In genomic region chr5:73342701-73343355, GRCm38 (mm10) we compare ENCODE assay signal across 22 mouse cellular contexts. TPM values are rescaled to one million over a fixed set of nuclear protein-coding genes. Genes with fewer than 3 reads are reported as not detected.
DNase-seq lines count a peak whose midpoint lies in the region; TF ChIP-seq lines count a peak whose summit lies in the region.
"Had no signal": no experiment of that assay in that cellular context is flagged by ENCODE, and none has a peak within 500 bp of the region (broad histone marks: within the 10 kb centered on the region; RNA-seq: fewer than 3 reads in every experiment).

No protein-coding gene starts in this region.

- H3K36me3 ChIP-seq in C2C12 (ENCODE audit: control insufficient read depth, insufficient read depth) (no peaks in the 10 kb centered on the region), myocyte (ENCODE audit: control insufficient read depth, insufficient read depth) (no peaks in the 10 kb centered on the region)
- no peaks in the 10 kb centered on the region for H3K36me3 ChIP-seq in thymus, adult 2 months (ENCODE audit: control insufficient read depth, insufficient read depth, low read length)
- H3K36me3 ChIP-seq: hindbrain, embryonic 10.5 days; liver, embryonic 13.5 days; neural tube, embryonic 13.5 days had no signal

- no peak for TF ChIP-seq POLR2A in cerebellum, adult 2 months (IDR thresholded peaks at IDR 0.05; ENCODE audit: borderline replicate concordance, insufficient read depth, low read length)
- no peak for TF ChIP-seq POLR2A in myocyte (IDR thresholded peaks at IDR 0.05; ENCODE audit: insufficient read length, low read depth)
- no peak for TF ChIP-seq POLR2A in thymus, adult 2 months (IDR thresholded peaks at IDR 0.05; ENCODE audit: control insufficient read depth, extremely low read depth, insufficient read depth, low read length, poor library complexity)

- TF ChIP-seq CTCF in cerebellum, adult 2 months (IDR thresholded peaks at IDR 0.05; ENCODE audit: borderline replicate concordance, insufficient read depth, low read depth, low read length): no peak
- no peak for TF ChIP-seq CTCF in C2C12 (IDR thresholded peaks at IDR 0.05; ENCODE audit: control insufficient read depth, insufficient read depth, insufficient read length)
- no peak for TF ChIP-seq CTCF in thymus, adult 2 months (IDR thresholded peaks at IDR 0.05; ENCODE audit: borderline replicate concordance, control insufficient read depth, extremely low read depth, insufficient read depth, low read length, poor library complexity)

- no peak overlapping the region for H3K4me3 ChIP-seq in cerebellum, adult 2 months (replicated peaks; ENCODE audit: insufficient read depth, low read depth, low read length)
- H3K4me3 ChIP-seq in C2C12 (ENCODE audit: insufficient read depth, poor library complexity, severe bottlenecking) (peak overlapping the region; percentile 15), myocyte (peak overlapping the region; percentile 8)
- H3K4me3 ChIP-seq in thymus, adult 2 months (ENCODE audit: control insufficient read depth, insufficient read depth, low read length): no peak overlapping the region
- H3K4me3 ChIP-seq: hindbrain, embryonic 10.5 days; liver, embryonic 13.5 days; neural tube, embryonic 13.5 days had no signal

- H3ac ChIP-seq in C2C12 (ENCODE audit: control insufficient read depth, insufficient read length, low read depth) (no peak overlapping the region), myocyte (ENCODE audit: control insufficient read depth, insufficient read length) (no peak overlapping the region)

- peak overlapping the region; percentile 81 for H3K4me2 ChIP-seq in myocyte (ENCODE audit: low read depth)
- H3K4me2 ChIP-seq: liver, embryonic 13.5 days; midbrain, embryonic 11.5 days; neural tube, embryonic 13.5 days had no signal

- DNase-seq in cerebellum, postnatal 10 days: peak; percentile 18 to 28
- no peak for DNase-seq in cerebellum, adult 2 months
- DNase-seq in 3134 (ENCODE audit: extremely low read depth, insufficient read length, low spot score): peak; percentile 28
- no peak for DNase-seq in right cerebral cortex, adult 18-20 months
- no peak for DNase-seq in thymus, postnatal 10 days (ENCODE audit: low spot score in 2 of 2)
- no peak for DNase-seq in thymus, adult 2 months
- DNase-seq: adrenal gland, postnatal 14 days; cerebellum, adult 8-10 months; cerebellum, postnatal 36 days; gastrocnemius, postnatal 14 days; heart, postnatal 14 days; kidney, adult 9 months; kidney, postnatal 10 days; liver, embryonic 13.5 days; lung, adult 2 months; right cerebral cortex, postnatal 14 days had no signal

- H3K27me3 ChIP-seq in cerebellum, adult 2 months (ENCODE audit: control insufficient read depth, insufficient read depth, low read length): no peaks in the 10 kb centered on the region
- H3K27me3 ChIP-seq in C2C12 (ENCODE audit: control insufficient read depth, insufficient read depth, insufficient read length) (no peaks in the 10 kb centered on the region), myocyte (ENCODE audit: control insufficient read depth, insufficient read depth, insufficient read length) (no peaks in the 10 kb centered on the region)
- no peaks in the 10 kb centered on the region for H3K27me3 ChIP-seq in thymus, adult 2 months (ENCODE audit: control insufficient read depth, insufficient read depth, low read length)
- H3K27me3 ChIP-seq: neural tube, embryonic 13.5 days had no signal

- H3K4me1 ChIP-seq in cerebellum, adult 2 months (ENCODE audit: control insufficient read depth, insufficient read depth, low read length): no peaks in the 10 kb centered on the region
- peaks cover 6% of the 10 kb centered on the region for H3K4me1 ChIP-seq in thymus, adult 2 months (replicated peaks; ENCODE audit: control insufficient read depth, insufficient read depth, low read length)

- no peak overlapping the region for H3K27ac ChIP-seq in cerebellum, adult 2 months (ENCODE audit: insufficient read depth, low read length)
- H3K27ac ChIP-seq in thymus, adult 2 months (ENCODE audit: control insufficient read depth, insufficient read depth, low read length): no peak overlapping the region
- H3K27ac ChIP-seq: hindbrain, embryonic 10.5 days; hindbrain, postnatal 0 days; liver, embryonic 13.5 days; neural tube, embryonic 13.5 days had no signal

- 53% methylated on average over 22 of the region's 22 CpGs for WGBS in cerebellum, adult 2 months
- 93% methylated on average over 22 of the region's 22 CpGs for WGBS in thymus, adult 2 months

- H3K79me2 ChIP-seq in C2C12 (ENCODE audit: control insufficient read depth, insufficient read depth): no peaks in the 10 kb centered on the region
- H3K79me2 ChIP-seq in myocyte (ENCODE audit: control insufficient read depth, insufficient read depth): no peaks in the 10 kb centered on the region

- no peaks in the 10 kb centered on the region for H3K79me3 ChIP-seq in C2C12 (ENCODE audit: low read depth)

TF ChIP-seq in C2C12, 6 proteins besides CTCF, POLR2A, EP300 and RAD21:
- TF ChIP-seq FOSL1 (IDR thresholded peaks at IDR 0.05; ENCODE audit: insufficient read depth, low read length, poor library complexity, severe bottlenecking): peak; percentile 25
- no peak for TF ChIP-seq CEBPB (IDR thresholded peaks at IDR 0.05; ENCODE audit: low read depth)
- no peak for TF ChIP-seq MYOG (IDR thresholded peaks at IDR 0.05; ENCODE audit: control insufficient read depth, extremely low read depth, insufficient read length)
- TF ChIP-seq MYOD1 (IDR thresholded peaks at IDR 0.05; ENCODE audit: control insufficient read depth, insufficient read length, low read depth): no peak
- no peak for TF ChIP-seq USF1 (IDR thresholded peaks at IDR 0.05; ENCODE audit: low read depth)
- peak; percentile 13 for TF ChIP-seq MAX (IDR thresholded peaks at IDR 0.05)

TF ChIP-seq in myocyte, 11 proteins besides CTCF, POLR2A, EP300 and RAD21:
- TF ChIP-seq CEBPB (IDR thresholded peaks at IDR 0.05; ENCODE audit: insufficient read depth, poor library complexity, severe bottlenecking) (no peak), POLR2AphosphoS2 (IDR thresholded peaks at IDR 0.05; ENCODE audit: insufficient read length, low read depth) (no peak), E2F4 (IDR thresholded peaks at IDR 0.05; ENCODE audit: insufficient read depth) (no peak), MAX (IDR thresholded peaks at IDR 0.05; ENCODE audit: low read depth) (no peak), USF1 (IDR thresholded peaks at IDR 0.05; ENCODE audit: low read depth) (no peak), TCF12 (IDR thresholded peaks at IDR 0.05; ENCODE audit: insufficient read depth, poor library complexity, severe bottlenecking) (no peak), TCF3 (IDR thresholded peaks at IDR 0.05; ENCODE audit: insufficient read length, low read depth) (no peak), MYOG (IDR thresholded peaks at IDR 0.05; ENCODE audit: control insufficient read depth in 1 of 3, insufficient read depth in 1 of 3, insufficient read length in 2 of 3, low read depth in 2 of 3) (no peak), MYOD1 (IDR thresholded peaks at IDR 0.05; ENCODE audit: control insufficient read depth in 1 of 3, insufficient read length in 2 of 3, low read depth in 2 of 3) (no peak), REST (IDR thresholded peaks at IDR 0.05; ENCODE audit: insufficient read depth, insufficient read length) (no peak), SRF (IDR thresholded peaks at IDR 0.05; ENCODE audit: control insufficient read depth, insufficient read length, low read depth) (no peak)

RNA-seq across cellular contexts. Expression of gene Ociad2, which starts 2.0 kb away (rescaled TPM):
- 20.2 and 20.5 TPM in 2 replicates for polyA plus RNA-seq in cerebellum, adult 2 months (2012; rRNA removed)
- 7.1 TPM for polyA plus RNA-seq in C2C12 (2012; fragmentation: generic; extraction: Trizol)
- 4.1 TPM for polyA plus RNA-seq in myocyte (2012; fragmentation: generic; extraction: Trizol)
- 2.6 and 3.1 TPM in 2 replicates for polyA plus RNA-seq in thymus, adult 2 months (2012; rRNA removed)

RNA-seq across cellular contexts. Expression of gene Ociad1, which starts 50.2 kb away (rescaled TPM):
- polyA plus RNA-seq in cerebellum, adult 2 months (2012; rRNA removed): 319 and 355 TPM in 2 replicates
- polyA plus RNA-seq in C2C12 (2012; fragmentation: generic; extraction: Trizol) (142 TPM), myocyte (2012; fragmentation: generic; extraction: Trizol) (213 TPM)
- polyA plus RNA-seq in thymus, adult 2 months (2012; rRNA removed): 72.5 and 73.3 TPM in 2 replicates

Comparison
In these comparisons a context has a peak if more than half of its experiments do, and no peak if none do; other contexts are left out.
1. DNase-seq: peak in cerebellum, postnatal 10 days (2 of 2) and 3134 (single experiment); none in cerebellum, adult 2 months (0 of 2), right cerebral cortex, adult 18-20 months (single experiment), thymus, postnatal 10 days (0 of 2) and thymus, adult 2 months (single experiment).
2. H3K4me3 ChIP-seq: peak in C2C12 (single experiment) and myocyte (single experiment); none in cerebellum, adult 2 months (single experiment) and thymus, adult 2 months (single experiment).